Mouse (Mus musculus) neural tube, embryonic 11.5 days (tissue): Measurements from ENCODE around the gene Gatc. TPM values are rescaled to one million over a fixed set of nuclear protein-coding genes. Genes with fewer than 3 reads are reported as not detected.

Source experiments
- ATAC-seq: fragments of 200-750 bp; cut with Nextera tagmentation; 2 replicates; pipeline ENCODE4 v1.8.0; 2017; ENCODE audit warnings: moderate number of reproducible peaks, mild to moderate bottlenecking, moderate TSS enrichment, moderate library complexity; ENCODE audit not compliant: insufficient read depth, low FRiP score, low TSS enrichment
- DNase-seq: peaks from one replicate; pipeline ENCODE4 v3.0.0-alpha.2; 2015; ENCODE audit warnings: low spot score
- H3K27ac ChIP-seq: fragments of 300-500 bp; sonication (generic); 2 replicates; pipeline ENCODE4 v1.5.1; 2014; ENCODE audit warnings: low read depth, mild to moderate bottlenecking, low read length
- H3K27me3 ChIP-seq: fragments of 300-500 bp; sonication (generic); 2 replicates; pipeline ENCODE4 v1.6.1; 2014; ENCODE audit warnings: mild to moderate bottlenecking, low read length, mixed read lengths; ENCODE audit not compliant: control insufficient read depth, insufficient read depth
- H3K36me3 ChIP-seq: fragments of 300-500 bp; sonication (generic); 2 replicates; pipeline ENCODE4 v1.6.1; 2014; ENCODE audit warnings: mild to moderate bottlenecking, low read length, moderate library complexity, mixed read lengths; ENCODE audit not compliant: control insufficient read depth, insufficient read depth
- H3K4me1 ChIP-seq: fragments of 300-500 bp; sonication (generic); 2 replicates; pipeline ENCODE4 v1.6.1; 2014; ENCODE audit warnings: low read length, mixed read lengths; ENCODE audit not compliant: control insufficient read depth, insufficient read depth
- H3K4me2 ChIP-seq: fragments of 300-500 bp; sonication (generic); 2 replicates; pipeline ENCODE4 v1.6.1; 2014; ENCODE audit warnings: low read depth, mild to moderate bottlenecking, moderate library complexity
- H3K4me3 ChIP-seq: fragments of 300-500 bp; sonication (generic); 2 replicates; pipeline ENCODE4 v1.5.1; 2014; ENCODE audit warnings: low read depth, low read length
- H3K9ac ChIP-seq: fragments of 300-500 bp; sonication (generic); 2 replicates; pipeline ENCODE4 v1.6.1; 2014; ENCODE audit warnings: mild to moderate bottlenecking, low read length
- H3K9me3 ChIP-seq: fragments of 300-500 bp; sonication (generic); 2 replicates; pipeline ENCODE4 v1.6.1; 2016; ENCODE audit warnings: low read length; ENCODE audit not compliant: control insufficient read depth
- WGBS: fragments of 180-500 bp; shearing (Covaris S2); extraction: QIAGEN DNeasy Blood & Tissue Kit; methylation state at CpG from one replicate; pipeline ENCODE4 v1.1.7; 2014; 5-methylcytosine and 5-hydroxymethylcytosine counted together
- polyA plus RNA-seq: library from polyadenylated mRNA; unstranded; fragments of >200 nt; fragmentation: Nextera tagmentation; extraction: Ambion mirVana; gene quantifications from 2 replicates; pipeline ENCODE4 v1.2.1, GENCODE M21; 2014

Gatc gene
- polyA plus RNA-seq, 1 experiment from 2014 or later = 40.4 TPM

- Histone ChIP-seq H3K9ac (peak overlapping the region; percentile 60), H3K9me3 (no peaks in the 10 kb centered on the region), H3K36me3 (no peaks in the 10 kb centered on the region), H3K4me3 (peak overlapping the region; percentile 10; the same call in 1 of the 2 replicates), H3K27ac (peak overlapping the region; percentile 83), H3K4me2 (peak overlapping the region; percentile 29), H3K27me3 (no peaks in the 10 kb centered on the region), H3K4me1 (no peaks in the 10 kb centered on the region)
- WGBS = 14% methylated on average over 19 of the region's 19 CpGs
- peak; percentile 47 for DNase-seq
- ATAC-seq = no peak
Measured at GRCm38 (mm10) chr5:115362819-115363714, 22.1 kb upstream of the Gatc start.

- H3K4me2 ChIP-seq = no peak overlapping the region
- H3K4me3 ChIP-seq = no peak overlapping the region
- no peak for ATAC-seq
- H3K4me1 ChIP-seq = no peaks in the 10 kb centered on the region
- no peak for DNase-seq
- no peak overlapping the region for H3K27ac ChIP-seq
- H3K9me3 ChIP-seq = no peaks in the 10 kb centered on the region
- WGBS = 32% methylated on average over 7 of the region's 7 CpGs
- H3K27me3 ChIP-seq = no peaks in the 10 kb centered on the region
- no peak overlapping the region for H3K9ac ChIP-seq
- no peaks in the 10 kb centered on the region for H3K36me3 ChIP-seq
Measured at GRCm38 (mm10) chr5:115362216-115362615, 21.2 kb upstream of the Gatc start.

- ATAC-seq (no peak), DNase-seq (no peak)
- Histone ChIP-seq H3K4me1 (0 out of 2 replicates have a peak, but pooled peaks cover 2% of the 10 kb centered on the region), H3K27me3 (no peaks in the 10 kb centered on the region), H3K9me3 (no peaks in the 10 kb centered on the region), H3K27ac (no peak overlapping the region), H3K9ac (no peak overlapping the region), H3K4me3 (no peak overlapping the region), H3K4me2 (no peak overlapping the region), H3K36me3 (no peaks in the 10 kb centered on the region)
- WGBS = 58% methylated on average over 5 of the region's 5 CpGs
Measured at GRCm38 (mm10) chr5:115359851-115360372, 18.9 kb upstream of the Gatc start.

GRCm38 (mm10) chr5:115359438-115359837, 18.5 kb upstream of the Gatc start:
- Histone ChIP-seq H3K9me3 (no peaks in the 10 kb centered on the region), H3K4me3 (no peak overlapping the region), H3K4me1 (0 out of 2 replicates have a peak, but pooled peaks cover 2% of the 10 kb centered on the region), H3K27ac (no peak overlapping the region), H3K27me3 (no peaks in the 10 kb centered on the region), H3K9ac (no peak overlapping the region), H3K36me3 (no peaks in the 10 kb centered on the region), H3K4me2 (no peak overlapping the region)
- ATAC-seq = no peak
- 88% methylated on average over 8 of the region's 8 CpGs for WGBS
- DNase-seq = no peak

GRCm38 (mm10) chr5:115358872-115359271, 17.9 kb upstream of the Gatc start:
- DNase-seq (peak; percentile 87), ATAC-seq (peak; percentile 73)
- H3K27me3 ChIP-seq = no peaks in the 10 kb centered on the region
- no peak overlapping the region for H3K9ac ChIP-seq
- 3% methylated on average over 12 of the region's 12 CpGs for WGBS
- no peaks in the 10 kb centered on the region for H3K9me3 ChIP-seq
- H3K4me2 ChIP-seq = no peak overlapping the region
- H3K36me3 ChIP-seq = no peaks in the 10 kb centered on the region
- no peak overlapping the region for H3K4me3 ChIP-seq
- 0 out of 2 replicates have a peak, but pooled peaks cover 2% of the 10 kb centered on the region for H3K4me1 ChIP-seq
- no peak overlapping the region for H3K27ac ChIP-seq

GRCm38 (mm10) chr5:115355070-115355469, 14.1 kb upstream of the Gatc start:
- no peak overlapping the region for H3K4me2 ChIP-seq
- no peaks in the 10 kb centered on the region for H3K36me3 ChIP-seq
- H3K4me3 ChIP-seq = no peak overlapping the region
- no peaks in the 10 kb centered on the region for H3K27me3 ChIP-seq
- no peak for ATAC-seq
- no peak for DNase-seq
- H3K9me3 ChIP-seq = no peaks in the 10 kb centered on the region
- no peak overlapping the region for H3K27ac ChIP-seq
- no peak overlapping the region for H3K9ac ChIP-seq
- 0 out of 2 replicates have a peak, but pooled peaks cover 2% of the 10 kb centered on the region for H3K4me1 ChIP-seq
- WGBS = 73% methylated on average over 13 of the region's 13 CpGs

GRCm38 (mm10) chr5:115351348-115351747, 10.4 kb upstream of the Gatc start:
- no peak for ATAC-seq
- WGBS = 76% methylated on average over 5 of the region's 5 CpGs
- Histone ChIP-seq H3K9me3 (no peaks in the 10 kb centered on the region), H3K4me2 (no peak overlapping the region), H3K27me3 (no peaks in the 10 kb centered on the region), H3K4me1 (peaks cover 13% of the 10 kb centered on the region), H3K36me3 (no peaks in the 10 kb centered on the region), H3K9ac (no peak overlapping the region), H3K4me3 (no peak overlapping the region), H3K27ac (no peak overlapping the region)
- no peak for DNase-seq

- peak overlapping the region; percentile 67 for H3K4me2 ChIP-seq
- peak overlapping the region; percentile 74 for H3K9ac ChIP-seq
- DNase-seq (no peak), ATAC-seq (peak; percentile 36; the same call in 1 of the 2 replicates)
- peaks cover 11% of the 10 kb centered on the region for H3K4me1 ChIP-seq
- WGBS = 1% methylated on average over 18 of the region's 18 CpGs
- H3K9me3 ChIP-seq = no peaks in the 10 kb centered on the region
- H3K4me3 ChIP-seq = peak overlapping the region; percentile 89
- no peaks in the 10 kb centered on the region for H3K27me3 ChIP-seq
- H3K27ac ChIP-seq = peak overlapping the region; percentile 73
- H3K36me3 ChIP-seq = peaks cover 7% of the 10 kb centered on the region
Measured at GRCm38 (mm10) chr5:115349225-115349555, 8.2 kb upstream of the Gatc start.
